Mouse (Mus musculus): ENCODE data around the gene Mlxip. TPM values are rescaled to one million over a fixed set of nuclear protein-coding genes. Genes with fewer than 3 reads are reported as not detected.

Mlxip gene
- polyA plus RNA-seq, 1 experiment: 87.1 TPM

- no peak for DNase-seq (ENCODE audit: low read depth in 1 of 2, low spot score in 2 of 2)
- H3K4me1 ChIP-seq (ENCODE audit: control insufficient read depth, insufficient read depth, insufficient read length): no peaks in the 10 kb centered on the region
- no peaks in the 10 kb centered on the region for H3K27me3 ChIP-seq (ENCODE audit: control insufficient read depth, insufficient read depth, low read length)
- no peak for TF ChIP-seq CTCF (IDR thresholded peaks at IDR 0.05; ENCODE audit: extremely low read depth, insufficient read depth, insufficient read length, insufficient replicate concordance)
- no peak for TF ChIP-seq POLR2A (IDR thresholded peaks at IDR 0.05; ENCODE audit: low read depth, low read length)
- no peak overlapping the region for H3K4me3 ChIP-seq (ENCODE audit: extremely low read depth, insufficient read depth, insufficient read length)
- peaks cover 13% of the 10 kb centered on the region; the same call in 1 of the 2 replicates for H3K36me3 ChIP-seq (ENCODE audit: control insufficient read depth, insufficient read depth, low read length)
- WGBS: 93% methylated on average over 11 of the region's 11 CpGs
- H3K27ac ChIP-seq (ENCODE audit: insufficient read depth, low read length): no peak overlapping the region
These were observed 38.7 kb upstream of the Mlxip start for GRCm38 (mm10) chr5:123355918-123356317.

GRCm38 (mm10) chr5:123357253-123357652, 37.3 kb upstream of the Mlxip start:
- TF ChIP-seq CTCF (IDR thresholded peaks at IDR 0.05; ENCODE audit: extremely low read depth, insufficient read depth, insufficient read length, insufficient replicate concordance) (no peak), POLR2A (IDR thresholded peaks at IDR 0.05; ENCODE audit: low read depth, low read length) (no peak)
- Histone ChIP-seq H3K27ac (ENCODE audit: insufficient read depth, low read length) (no peak overlapping the region), H3K27me3 (ENCODE audit: control insufficient read depth, insufficient read depth, low read length) (no peaks in the 10 kb centered on the region), H3K4me3 (ENCODE audit: extremely low read depth, insufficient read depth, insufficient read length) (no peak overlapping the region), H3K36me3 (ENCODE audit: control insufficient read depth, insufficient read depth, low read length) (peaks cover 18% of the 10 kb centered on the region), H3K4me1 (ENCODE audit: control insufficient read depth, insufficient read depth, insufficient read length) (no peaks in the 10 kb centered on the region)
- WGBS: 94% methylated on average over 4 of the region's 4 CpGs
- DNase-seq (ENCODE audit: low read depth in 1 of 2, low spot score in 2 of 2): no peak

- WGBS: 96% methylated on average over 6 of the region's 6 CpGs
- no peak for DNase-seq (ENCODE audit: low read depth in 1 of 2, low spot score in 2 of 2)
- Histone ChIP-seq H3K27me3 (ENCODE audit: control insufficient read depth, insufficient read depth, low read length) (no peaks in the 10 kb centered on the region), H3K4me3 (ENCODE audit: extremely low read depth, insufficient read depth, insufficient read length) (no peak overlapping the region), H3K36me3 (ENCODE audit: control insufficient read depth, insufficient read depth, low read length) (peaks cover 18% of the 10 kb centered on the region), H3K4me1 (ENCODE audit: control insufficient read depth, insufficient read depth, insufficient read length) (no peaks in the 10 kb centered on the region), H3K27ac (ENCODE audit: insufficient read depth, low read length) (no peak overlapping the region)
- TF ChIP-seq CTCF (IDR thresholded peaks at IDR 0.05; ENCODE audit: extremely low read depth, insufficient read depth, insufficient read length, insufficient replicate concordance) (no peak), POLR2A (IDR thresholded peaks at IDR 0.05; ENCODE audit: low read depth, low read length) (no peak)
These were observed 35.2 kb upstream of the Mlxip start for GRCm38 (mm10) chr5:123359431-123359830.

- H3K27me3 ChIP-seq (ENCODE audit: control insufficient read depth, insufficient read depth, low read length): no peaks in the 10 kb centered on the region
- no peak for DNase-seq (ENCODE audit: low read depth in 1 of 2, low spot score in 2 of 2)
- no peak overlapping the region for H3K27ac ChIP-seq (ENCODE audit: insufficient read depth, low read length)
- 93% methylated on average over 4 of the region's 4 CpGs for WGBS
- H3K36me3 ChIP-seq (ENCODE audit: control insufficient read depth, insufficient read depth, low read length): peaks cover 8% of the 10 kb centered on the region
- no peak overlapping the region for H3K4me3 ChIP-seq (ENCODE audit: extremely low read depth, insufficient read depth, insufficient read length)
- no peak for TF ChIP-seq POLR2A (IDR thresholded peaks at IDR 0.05; ENCODE audit: low read depth, low read length)
- no peaks in the 10 kb centered on the region for H3K4me1 ChIP-seq (ENCODE audit: control insufficient read depth, insufficient read depth, insufficient read length)
These were observed 31.7 kb upstream of the Mlxip start for GRCm38 (mm10) chr5:123362911-123363310.

- no peaks in the 10 kb centered on the region for H3K27me3 ChIP-seq (ENCODE audit: control insufficient read depth, insufficient read depth, low read length)
- DNase-seq (ENCODE audit: low read depth in 1 of 2, low spot score in 2 of 2): no peak
- no peak overlapping the region for H3K4me3 ChIP-seq (ENCODE audit: extremely low read depth, insufficient read depth, insufficient read length)
- no peaks in the 10 kb centered on the region for H3K4me1 ChIP-seq (ENCODE audit: control insufficient read depth, insufficient read depth, insufficient read length)
- peaks cover 7% of the 10 kb centered on the region for H3K36me3 ChIP-seq (ENCODE audit: control insufficient read depth, insufficient read depth, low read length)
- no peak for TF ChIP-seq CTCF (IDR thresholded peaks at IDR 0.05; ENCODE audit: extremely low read depth, insufficient read depth, insufficient read length, insufficient replicate concordance)
- no peak for TF ChIP-seq POLR2A (IDR thresholded peaks at IDR 0.05; ENCODE audit: low read depth, low read length)
- H3K27ac ChIP-seq (ENCODE audit: insufficient read depth, low read length): 0 out of 2 replicates have a peak overlapping the region, but pooled peaks have one; percentile 40
- 90% methylated on average over 11 of the region's 11 CpGs for WGBS
These were observed 30.2 kb upstream of the Mlxip start for GRCm38 (mm10) chr5:123364302-123364971.

GRCm38 (mm10) chr5:123368869-123369488, 25.6 kb upstream of the Mlxip start:
- no peaks in the 10 kb centered on the region for H3K4me1 ChIP-seq (ENCODE audit: control insufficient read depth, insufficient read depth, insufficient read length)
- no peak for TF ChIP-seq POLR2A (IDR thresholded peaks at IDR 0.05; ENCODE audit: low read depth, low read length)
- TF ChIP-seq CTCF (IDR thresholded peaks at IDR 0.05; ENCODE audit: extremely low read depth, insufficient read depth, insufficient read length, insufficient replicate concordance): peak; percentile 87; the same call in 1 of the 2 replicates
- peak in 1 of 2 experiments; percentile 24 for DNase-seq (ENCODE audit: low read depth in 1 of 2, low spot score in 2 of 2)
- WGBS: 79% methylated on average over 13 of the region's 13 CpGs
- H3K27ac ChIP-seq (ENCODE audit: insufficient read depth, low read length): no peak overlapping the region
- H3K27me3 ChIP-seq (ENCODE audit: control insufficient read depth, insufficient read depth, low read length): no peaks in the 10 kb centered on the region
- no peak overlapping the region for H3K4me3 ChIP-seq (ENCODE audit: extremely low read depth, insufficient read depth, insufficient read length)
- H3K36me3 ChIP-seq (ENCODE audit: control insufficient read depth, insufficient read depth, low read length): peaks cover 19% of the 10 kb centered on the region

GRCm38 (mm10) chr5:123370049-123370448, 24.5 kb upstream of the Mlxip start:
- DNase-seq (ENCODE audit: low read depth in 1 of 2, low spot score in 2 of 2): no peak
- Histone ChIP-seq H3K4me3 (ENCODE audit: extremely low read depth, insufficient read depth, insufficient read length) (no peak overlapping the region), H3K4me1 (ENCODE audit: control insufficient read depth, insufficient read depth, insufficient read length) (no peaks in the 10 kb centered on the region), H3K36me3 (ENCODE audit: control insufficient read depth, insufficient read depth, low read length) (peaks cover 17% of the 10 kb centered on the region), H3K27ac (ENCODE audit: insufficient read depth, low read length) (no peak overlapping the region), H3K27me3 (ENCODE audit: control insufficient read depth, insufficient read depth, low read length) (no peaks in the 10 kb centered on the region)
- TF ChIP-seq CTCF (IDR thresholded peaks at IDR 0.05; ENCODE audit: extremely low read depth, insufficient read depth, insufficient read length, insufficient replicate concordance) (no peak), POLR2A (IDR thresholded peaks at IDR 0.05; ENCODE audit: low read depth, low read length) (no peak)
- 90% methylated on average over 5 of the region's 5 CpGs for whole genome bisulfite sequencing

Measured in spleen, adult 2 months (tissue).